Mouse (Mus musculus) forebrain, embryonic 13.5 days (tissue): ENCODE measurements around the gene Tmem116. TPM values are rescaled to one million over a fixed set of nuclear protein-coding genes. Genes with fewer than 3 reads are reported as not detected.

ENCODE experiments used
- ATAC-seq: fragments of 200-750 bp; cut with Nextera tagmentation; 2 replicates; pipeline ENCODE4 v1.8.0; 2017
- H3K27ac ChIP-seq: fragments of 300-500 bp; sonication (generic); 2 replicates; pipeline ENCODE4 v1.5.1; 2015; ENCODE audit warnings: inconsistent platforms, mild to moderate bottlenecking, moderate library complexity
- H3K27me3 ChIP-seq: fragments of 300-500 bp; sonication (generic); 2 replicates; pipeline ENCODE4 v1.6.1; 2015; ENCODE audit warnings: mild to moderate bottlenecking, inconsistent platforms
- H3K36me3 ChIP-seq: fragments of 300-500 bp; sonication (generic); 2 replicates; pipeline ENCODE4 v1.6.1; 2015; ENCODE audit warnings: mild to moderate bottlenecking, inconsistent platforms; ENCODE audit not compliant: poor library complexity, severe bottlenecking
- H3K4me1 ChIP-seq: fragments of 300-500 bp; sonication (generic); 2 replicates; pipeline ENCODE4 v1.6.1; 2015; ENCODE audit warnings: inconsistent platforms
- H3K4me2 ChIP-seq: fragments of 300-500 bp; sonication (generic); 2 replicates; pipeline ENCODE4 v1.6.1; 2015; ENCODE audit warnings: inconsistent platforms, mild to moderate bottlenecking, moderate library complexity
- H3K4me3 ChIP-seq: fragments of 300-500 bp; sonication (generic); 2 replicates; pipeline ENCODE4 v1.5.1; 2015; ENCODE audit warnings: mild to moderate bottlenecking, inconsistent platforms
- H3K9ac ChIP-seq: fragments of 300-500 bp; sonication (generic); 2 replicates; pipeline ENCODE4 v1.6.1; 2015; ENCODE audit warnings: mild to moderate bottlenecking, inconsistent platforms
- H3K9me3 ChIP-seq: fragments of 300-500 bp; sonication (generic); replicated peaks from 2 replicates; pipeline ENCODE4 v1.6.1; 2016; ENCODE audit warnings: inconsistent platforms
- WGBS: fragments of 180-500 bp; shearing (Covaris S2); methylation state at CpG from one replicate; pipeline ENCODE4 v1.1.7; 2015; 5-methylcytosine and 5-hydroxymethylcytosine counted together
- polyA plus RNA-seq: library from polyadenylated mRNA; unstranded; fragments of >200 nt; fragmentation: Nextera tagmentation; extraction: Ambion mirVana; gene quantifications from 2 replicates; pipeline ENCODE4 v1.2.1, GENCODE M21; 2015

Tmem116 gene
- polyA plus RNA-seq, 1 experiment from 2014 or later = 1.8 TPM

GRCm38 (mm10) chr5:121450476-121450875, 1.2 kb upstream of the Tmem116 start:
- Histone ChIP-seq H3K4me2 (peak overlapping the region; percentile 91), H3K4me3 (peak overlapping the region; percentile 87; the same call in 1 of the 2 replicates), H3K36me3 (peaks cover 45% of the 10 kb centered on the region), H3K27me3 (no peaks in the 10 kb centered on the region), H3K4me1 (peaks cover 30% of the 10 kb centered on the region), H3K9ac (0 out of 2 replicates have a peak overlapping the region, but pooled peaks have one; percentile 93), H3K27ac (no peak overlapping the region), H3K9me3 (no peaks in the 10 kb centered on the region)
- WGBS = 81% methylated on average over 9 of the region's 9 CpGs
- ATAC-seq = no peak

GRCm38 (mm10) chr5:121451203-121451602, 490 bp upstream of the Tmem116 start:
- H3K4me2 ChIP-seq = peak overlapping the region; percentile 91
- H3K9ac ChIP-seq = peak overlapping the region; percentile 93
- WGBS = 25% methylated on average over 8 of the region's 8 CpGs
- ATAC-seq = no peak
- no peaks in the 10 kb centered on the region for H3K9me3 ChIP-seq
- no peaks in the 10 kb centered on the region for H3K27me3 ChIP-seq
- H3K36me3 ChIP-seq = peaks cover 38% of the 10 kb centered on the region
- H3K4me1 ChIP-seq = peaks cover 30% of the 10 kb centered on the region
- H3K4me3 ChIP-seq = peak overlapping the region; percentile 87
- H3K27ac ChIP-seq = 0 out of 2 replicates have a peak overlapping the region, but pooled peaks have one; percentile 95

GRCm38 (mm10) chr5:121452026-121452869, 555 bp downstream of the Tmem116 start, which contains the start of gene Erp29:
Gene Erp29, minus strand, starts transcription at chr5:121452506.
- Histone ChIP-seq H3K4me3 (peak within 1 kb of the TSS; percentile 87), H3K36me3 (peaks cover 27% of the 10 kb centered on the region), H3K9me3 (no peaks in the 10 kb centered on the region), H3K4me2 (peak within 1 kb of the TSS; percentile 91), H3K27ac (peak within 1 kb of the TSS; percentile 95), H3K4me1 (peaks cover 30% of the 10 kb centered on the region), H3K27me3 (no peaks in the 10 kb centered on the region), H3K9ac (peak within 1 kb of the TSS; percentile 93)
- WGBS = under 1% methylated on average over 90 of the region's 97 CpGs
- ATAC-seq = peak; percentile 93

GRCm38 (mm10) chr5:121452906-121453305, 1.2 kb downstream of the Tmem116 start:
- Histone ChIP-seq H3K4me3 (peak overlapping the region; percentile 87), H3K4me1 (peaks cover 30% of the 10 kb centered on the region), H3K36me3 (peaks cover 21% of the 10 kb centered on the region), H3K9ac (peak overlapping the region; percentile 93), H3K4me2 (peak overlapping the region; percentile 91), H3K27me3 (no peaks in the 10 kb centered on the region), H3K27ac (peak overlapping the region; percentile 92), H3K9me3 (no peaks in the 10 kb centered on the region)
- peak; percentile 16; the same call in 1 of the 2 replicates for ATAC-seq
- WGBS = 7% methylated on average over 9 of the region's 9 CpGs

GRCm38 (mm10) chr5:121453743-121454502, 2.2 kb downstream of the Tmem116 start:
- peaks cover 10% of the 10 kb centered on the region for H3K36me3 ChIP-seq
- no peak overlapping the region for H3K27ac ChIP-seq
- H3K4me2 ChIP-seq = peak overlapping the region; percentile 91; the same call in 1 of the 2 replicates
- 94% methylated on average over 13 of the region's 13 CpGs for WGBS
- H3K27me3 ChIP-seq = no peaks in the 10 kb centered on the region
- peaks cover 30% of the 10 kb centered on the region for H3K4me1 ChIP-seq
- no peak for ATAC-seq
- H3K9ac ChIP-seq = no peak overlapping the region
- H3K4me3 ChIP-seq = no peak overlapping the region
- H3K9me3 ChIP-seq = no peaks in the 10 kb centered on the region

- WGBS = 93% methylated on average over 3 of the region's 3 CpGs
- no peak overlapping the region for H3K27ac ChIP-seq
Observed at GRCm38 (mm10) chr5:121454503-121454782, 2.8 kb downstream of the Tmem116 start.

GRCm38 (mm10) chr5:121455510-121456265, 4.0 kb downstream of the Tmem116 start:
- Histone ChIP-seq H3K27ac (no peak overlapping the region), H3K27me3 (no peaks in the 10 kb centered on the region), H3K36me3 (no peaks in the 10 kb centered on the region), H3K4me1 (peaks cover 20% of the 10 kb centered on the region), H3K9me3 (no peaks in the 10 kb centered on the region), H3K4me2 (no peak overlapping the region), H3K4me3 (no peak overlapping the region), H3K9ac (no peak overlapping the region)
- WGBS = 86% methylated on average over 9 of the region's 9 CpGs
- ATAC-seq = no peak

More at GRCm38 (mm10) chr5:121454503-121454782, 2.8 kb downstream of the Tmem116 start:
- H3K9ac ChIP-seq = no peak overlapping the region
- no peak overlapping the region for H3K4me3 ChIP-seq
- H3K36me3 ChIP-seq = peaks cover 5% of the 10 kb centered on the region
- no peaks in the 10 kb centered on the region for H3K27me3 ChIP-seq
- H3K4me1 ChIP-seq = peaks cover 30% of the 10 kb centered on the region
- no peak for ATAC-seq
- no peaks in the 10 kb centered on the region for H3K9me3 ChIP-seq
- no peak overlapping the region for H3K4me2 ChIP-seq

GRCm38 (mm10) chr5:121461339-121462170, 9.9 kb downstream of the Tmem116 start:
- no peak overlapping the region for H3K4me2 ChIP-seq
- no peaks in the 10 kb centered on the region for H3K4me1 ChIP-seq
- no peaks in the 10 kb centered on the region for H3K36me3 ChIP-seq
- H3K4me3 ChIP-seq = no peak overlapping the region
- WGBS = 64% methylated on average over 4 of the region's 4 CpGs
- H3K27ac ChIP-seq = no peak overlapping the region
- H3K9ac ChIP-seq = no peak overlapping the region
- ATAC-seq = no peak
- H3K9me3 ChIP-seq = no peaks in the 10 kb centered on the region
- no peaks in the 10 kb centered on the region for H3K27me3 ChIP-seq

GRCm38 (mm10) chr5:121462171-121462502, 10.4 kb downstream of the Tmem116 start:
- H3K4me3 ChIP-seq = no peak overlapping the region
- H3K36me3 ChIP-seq = no peaks in the 10 kb centered on the region
- ATAC-seq = no peak
- no peaks in the 10 kb centered on the region for H3K9me3 ChIP-seq
- no peaks in the 10 kb centered on the region for H3K4me1 ChIP-seq
- no peak overlapping the region for H3K9ac ChIP-seq
- H3K27ac ChIP-seq = no peak overlapping the region
- H3K4me2 ChIP-seq = no peak overlapping the region
- H3K27me3 ChIP-seq = no peaks in the 10 kb centered on the region
- WGBS = 41% methylated on average over 1 of the region's 1 CpGs

- no peak overlapping the region for H3K4me2 ChIP-seq
- WGBS = 72% methylated on average over 5 of the region's 5 CpGs
- H3K4me1 ChIP-seq = no peaks in the 10 kb centered on the region
- H3K36me3 ChIP-seq = no peaks in the 10 kb centered on the region
- no peak overlapping the region for H3K9ac ChIP-seq
- H3K9me3 ChIP-seq = no peaks in the 10 kb centered on the region
- H3K4me3 ChIP-seq = no peak overlapping the region
- H3K27me3 ChIP-seq = no peaks in the 10 kb centered on the region
- no peak overlapping the region for H3K27ac ChIP-seq
- no peak for ATAC-seq
Observed at GRCm38 (mm10) chr5:121462967-121463366, 11.3 kb downstream of the Tmem116 start.

- Histone ChIP-seq H3K27ac (no peak overlapping the region), H3K9ac (no peak overlapping the region), H3K4me1 (no peaks in the 10 kb centered on the region), H3K4me2 (no peak overlapping the region), H3K36me3 (no peaks in the 10 kb centered on the region), H3K4me3 (no peak overlapping the region), H3K9me3 (no peaks in the 10 kb centered on the region), H3K27me3 (no peaks in the 10 kb centered on the region)
- WGBS = 81% methylated on average over 5 of the region's 5 CpGs
- no peak for ATAC-seq
Observed at GRCm38 (mm10) chr5:121463601-121464250, 12.0 kb downstream of the Tmem116 start.
